Mouse (Mus musculus): ENCODE measurements around the gene L1td1.

- TF ChIP-seq MAFK (IDR thresholded peaks at IDR 0.05; ENCODE audit: borderline replicate concordance, low read depth, low read length): no peak
- no peak for TF ChIP-seq MEF2A (IDR thresholded peaks at IDR 0.05; ENCODE audit: extremely low read depth, insufficient replicate concordance, low read depth, low read length, poor library complexity, severe bottlenecking)
- no peak for TF ChIP-seq USF1 (IDR thresholded peaks at IDR 0.05; ENCODE audit: low read depth, low read length)
- TF ChIP-seq MYC (IDR thresholded peaks at IDR 0.05; ENCODE audit: low read depth, low read length): no peak
- TF ChIP-seq MXI1 (IDR thresholded peaks at IDR 0.05; ENCODE audit: low read depth, low read length): no peak
- TF ChIP-seq CTCF (IDR thresholded peaks at IDR 0.05 in 2 of 3, conservative IDR thresholded peaks at IDR 0.05 in 1 of 3; ENCODE audit: control insufficient read depth in 1 of 3, insufficient read depth in 1 of 3, low read depth in 2 of 3, low read length in 3 of 3, poor library complexity in 1 of 3, severe bottlenecking in 1 of 3): no peak
- no peak for TF ChIP-seq MAX (IDR thresholded peaks at IDR 0.05; ENCODE audit: low read length)
- TF ChIP-seq POLR2AphosphoS5 (IDR thresholded peaks at IDR 0.05; ENCODE audit: borderline replicate concordance, low read depth, low read length): no peak
- TF ChIP-seq EP300 (IDR thresholded peaks at IDR 0.05; ENCODE audit: low read depth in 1 of 2, low read length in 2 of 2): no peak
- TF ChIP-seq POLR2A (IDR thresholded peaks at IDR 0.05; ENCODE audit: control insufficient read depth in 1 of 2, insufficient read depth in 1 of 2, low read depth in 1 of 2, low read length in 2 of 2, poor library complexity in 1 of 2): no peak
These were observed 2.2 kb downstream of the L1td1 start for GRCm38 (mm10) chr4:98728716-98729115.
